Mouse (Mus musculus): ENCODE data around the gene Fbn1. TPM values are rescaled to one million over a fixed set of nuclear protein-coding genes. Genes with fewer than 3 reads are reported as not detected.

Fbn1 gene
- total and polyA plus RNA-seq, 3 experiments, result 15.0 to 43.9 (median 28.8) TPM

DNA sequence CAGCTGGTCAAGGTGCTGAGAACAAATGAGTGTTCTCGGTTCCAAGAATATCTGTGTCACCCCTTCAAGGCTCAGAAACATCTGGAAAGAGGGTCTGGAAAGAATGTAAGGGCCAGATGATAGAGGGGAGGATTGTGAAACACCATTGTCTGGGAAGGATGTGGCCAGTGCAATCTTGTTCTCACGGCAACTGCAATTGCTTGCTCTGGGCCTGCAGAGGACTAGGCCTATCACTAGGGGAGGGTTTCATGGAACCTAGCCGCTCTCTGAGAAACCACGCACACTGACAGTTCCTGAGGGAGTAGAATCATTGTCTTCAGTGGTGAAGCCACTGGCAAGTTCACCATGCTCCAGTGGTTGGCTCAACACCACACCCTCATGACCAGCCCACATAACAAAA, 89.2 kb downstream of the Fbn1 start:
- intact Hi-C loops (cut with DNase I), result no loop called here
- H3K4me3 ChIP-seq, result no peak overlapping the region
- TF ChIP-seq CTCF (IDR thresholded peaks at IDR 0.05) (no peak), EP300 (IDR thresholded peaks at IDR 0.05; ENCODE audit: insufficient read depth, low read depth, low read length) (no peak), POLR2A (IDR thresholded peaks at IDR 0.05; ENCODE audit: insufficient read depth, low read depth, low read length) (no peak)

DNA sequence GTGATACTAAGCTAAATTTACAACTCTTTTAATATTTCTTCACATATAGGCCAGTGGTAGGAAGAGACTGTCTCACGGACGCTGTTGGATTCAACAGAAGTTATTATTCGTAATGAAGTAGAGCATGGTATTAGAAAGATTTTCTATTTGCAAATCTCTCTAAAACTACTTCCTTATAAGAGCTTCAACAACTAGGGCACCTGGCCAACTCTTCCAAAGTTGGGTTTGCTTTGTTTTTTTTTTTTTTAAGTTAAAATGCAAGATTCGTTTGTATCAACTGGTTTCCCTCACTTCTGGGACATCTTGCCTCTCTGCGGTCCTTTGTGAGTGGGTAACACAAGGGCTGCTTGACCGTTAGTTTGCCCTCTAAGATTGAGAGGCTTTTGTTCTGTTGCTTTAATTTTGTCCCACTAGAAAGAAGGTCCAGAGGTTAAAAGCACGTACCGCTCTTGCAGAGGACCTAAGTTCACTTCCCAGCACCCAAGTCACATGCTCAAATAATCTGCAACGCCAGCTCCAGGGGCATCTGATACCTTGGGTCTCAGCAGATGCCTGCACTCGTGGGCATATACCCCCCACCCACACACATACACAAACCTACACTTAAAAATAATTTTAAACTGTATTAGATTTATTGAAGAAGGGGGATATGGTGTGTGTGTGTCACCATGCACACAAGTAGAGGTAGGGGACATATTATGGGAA, 91.1 kb downstream of the Fbn1 start:
- H3K4me1 ChIP-seq (ENCODE audit: control insufficient read depth, insufficient read depth, low read length), result peaks cover 6% of the 10 kb centered on the region
- intact Hi-C loops (cut with DNase I), result no loop called here
- no peak overlapping the region for H3K9ac ChIP-seq (ENCODE audit: low read depth, low read length)
- no peak overlapping the region for H3K4me3 ChIP-seq
- peak overlapping the region; percentile 26; the same call in 1 of the 2 replicates for H3K27ac ChIP-seq
- peaks cover 4% of the 10 kb centered on the region for H3K36me3 ChIP-seq (ENCODE audit: control insufficient read depth, insufficient read depth, low read length)
- no peak for DNase-seq
- 70% methylated on average over 10 of the region's 10 CpGs for WGBS
- TF ChIP-seq POLR2A (IDR thresholded peaks at IDR 0.05; ENCODE audit: insufficient read depth, low read depth, low read length) (no peak), EP300 (IDR thresholded peaks at IDR 0.05; ENCODE audit: insufficient read depth, low read depth, low read length) (no peak), CTCF (IDR thresholded peaks at IDR 0.05) (no peak)
- no peaks in the 10 kb centered on the region for H3K27me3 ChIP-seq (ENCODE audit: control insufficient read depth, insufficient read depth, low read length)
- no peaks in the 10 kb centered on the region for H3K79me2 ChIP-seq (replicated peaks; ENCODE audit: control insufficient read depth, insufficient read depth, low read length)

More for the DNA sequence above, 89.2 kb downstream of the Fbn1 start:
- DNase-seq, result no peak
- 60% methylated on average over 4 of the region's 4 CpGs for WGBS
- peak overlapping the region; percentile 20; the same call in 1 of the 2 replicates for H3K27ac ChIP-seq
- H3K9ac ChIP-seq (ENCODE audit: low read depth, low read length), result no peak overlapping the region
- peaks cover 5% of the 10 kb centered on the region for H3K4me1 ChIP-seq (ENCODE audit: control insufficient read depth, insufficient read depth, low read length)
- H3K27me3 ChIP-seq (ENCODE audit: control insufficient read depth, insufficient read depth, low read length), result no peaks in the 10 kb centered on the region
- no peaks in the 10 kb centered on the region for H3K36me3 ChIP-seq (ENCODE audit: control insufficient read depth, insufficient read depth, low read length)
- no peaks in the 10 kb centered on the region for H3K79me2 ChIP-seq (replicated peaks; ENCODE audit: control insufficient read depth, insufficient read depth, low read length)

DNA sequence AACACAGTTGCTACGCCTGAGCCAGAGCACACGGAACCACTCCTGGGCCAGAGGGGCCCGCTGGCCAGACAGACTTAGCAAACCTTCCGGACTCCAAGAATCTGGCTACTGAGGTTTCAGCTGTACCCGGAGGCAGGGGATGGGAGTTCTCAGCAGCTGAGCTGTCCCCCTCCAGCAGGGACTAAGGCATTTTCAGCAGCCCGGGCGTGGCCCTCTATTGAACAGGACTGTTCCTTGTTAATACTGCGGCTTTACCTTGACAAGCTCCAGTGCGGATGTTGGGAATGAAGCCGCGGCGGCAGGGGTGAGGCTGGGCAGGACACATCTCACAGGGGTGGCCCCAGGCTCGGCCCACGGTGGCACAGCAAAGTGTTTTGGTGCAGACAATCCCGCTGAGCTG, 95.4 kb downstream of the Fbn1 start:
- H3K36me3 ChIP-seq (ENCODE audit: control insufficient read depth, insufficient read depth, low read length), result peaks cover 6% of the 10 kb centered on the region
- intact Hi-C loops (cut with DNase I), result loop anchor here (5.0 kb wide), 2 partner anchors 40 to 95 kb away; partner anchors contain the start of genes Fbn1 and Gm9913
- peaks cover 4% of the 10 kb centered on the region for H3K4me1 ChIP-seq (ENCODE audit: control insufficient read depth, insufficient read depth, low read length)
- TF ChIP-seq EP300 (IDR thresholded peaks at IDR 0.05; ENCODE audit: insufficient read depth, low read depth, low read length) (no peak), POLR2A (IDR thresholded peaks at IDR 0.05; ENCODE audit: insufficient read depth, low read depth, low read length) (no peak), CTCF (IDR thresholded peaks at IDR 0.05) (no peak)
- H3K4me3 ChIP-seq, result no peak overlapping the region
- H3K79me2 ChIP-seq (replicated peaks; ENCODE audit: control insufficient read depth, insufficient read depth, low read length), result no peaks in the 10 kb centered on the region
- DNase-seq, result peak; percentile 38 to 56
- no peaks in the 10 kb centered on the region for H3K27me3 ChIP-seq (ENCODE audit: control insufficient read depth, insufficient read depth, low read length)
- peak overlapping the region; percentile 15; the same call in 1 of the 2 replicates for H3K9ac ChIP-seq (ENCODE audit: low read depth, low read length)
- H3K27ac ChIP-seq, result peak overlapping the region; percentile 86
- 56% methylated on average over 15 of the region's 15 CpGs for WGBS

DNA sequence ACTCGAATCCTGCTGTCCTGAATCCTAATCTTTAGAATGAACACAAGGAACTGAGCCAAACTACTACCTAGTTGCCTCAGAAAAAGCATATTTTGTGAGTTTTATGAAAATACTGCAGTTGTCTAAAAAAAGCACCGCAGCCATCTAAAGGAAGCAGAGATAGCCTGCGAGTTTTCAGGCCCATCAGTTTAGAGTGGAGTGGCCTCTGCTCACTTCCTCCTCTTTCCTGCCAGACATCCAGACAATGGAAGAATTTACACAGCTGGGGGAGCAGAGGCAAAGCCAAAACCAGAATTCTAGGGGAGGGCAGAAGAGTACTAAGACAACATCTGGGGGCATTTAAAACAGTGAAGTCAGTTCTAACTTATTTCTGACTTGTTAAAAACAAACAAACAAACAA, 96.0 kb downstream of the Fbn1 start:
- peak in 1 of 2 experiments; percentile 58 for DNase-seq
- Histone ChIP-seq H3K79me2 (replicated peaks; ENCODE audit: control insufficient read depth, insufficient read depth, low read length) (no peaks in the 10 kb centered on the region), H3K4me3 (no peak overlapping the region), H3K36me3 (ENCODE audit: control insufficient read depth, insufficient read depth, low read length) (peaks cover 6% of the 10 kb centered on the region), H3K27ac (peak overlapping the region; percentile 86), H3K27me3 (ENCODE audit: control insufficient read depth, insufficient read depth, low read length) (no peaks in the 10 kb centered on the region), H3K9ac (ENCODE audit: low read depth, low read length) (no peak overlapping the region; the same call in 1 of the 2 replicates), H3K4me1 (ENCODE audit: control insufficient read depth, insufficient read depth, low read length) (peaks cover 4% of the 10 kb centered on the region)
- TF ChIP-seq CTCF (IDR thresholded peaks at IDR 0.05) (no peak), EP300 (IDR thresholded peaks at IDR 0.05; ENCODE audit: insufficient read depth, low read depth, low read length) (0 out of 2 replicates have a peak, but pooled peaks have one; percentile 30)
- intact Hi-C loops (cut with DNase I), result loop anchor here (5.0 kb wide), 2 partner anchors 41 to 96 kb away; partner anchors contain the start of genes Fbn1 and Gm9913
- 32% methylated on average over 3 of the region's 3 CpGs for WGBS

DNA sequence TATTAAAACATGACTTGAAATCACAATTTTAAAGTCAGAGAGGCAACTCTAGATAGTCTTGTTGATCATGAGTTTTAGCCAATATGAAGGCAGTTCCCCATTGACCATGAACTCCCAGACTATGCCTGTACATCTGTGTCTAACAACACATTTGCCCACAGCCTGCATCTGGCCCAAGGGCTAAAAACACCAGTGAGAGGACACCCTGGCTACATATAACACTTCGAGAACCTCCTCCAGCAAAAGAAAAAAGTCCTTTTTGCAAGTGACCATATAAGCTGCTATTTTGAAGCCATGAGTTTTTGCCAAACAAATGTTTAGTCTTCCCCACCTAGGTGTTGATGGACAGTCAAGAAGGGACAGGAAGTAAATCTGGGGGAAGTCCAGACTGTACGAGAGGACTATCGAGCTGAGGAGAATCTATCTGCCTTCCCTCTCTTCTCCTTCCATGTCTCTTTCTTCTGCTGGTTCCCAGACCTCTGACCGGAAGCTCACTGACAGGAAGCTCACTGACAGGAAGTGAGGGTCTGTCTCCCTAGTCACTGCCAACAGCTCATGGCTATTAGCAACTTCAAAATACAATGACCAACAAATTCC, 103.2 kb downstream of the Fbn1 start:
- 45% methylated on average over 4 of the region's 4 CpGs for WGBS
- Histone ChIP-seq H3K27ac (peak overlapping the region; percentile 47), H3K4me1 (ENCODE audit: control insufficient read depth, insufficient read depth, low read length) (peaks cover 2% of the 10 kb centered on the region), H3K27me3 (ENCODE audit: control insufficient read depth, insufficient read depth, low read length) (no peaks in the 10 kb centered on the region), H3K79me2 (replicated peaks; ENCODE audit: control insufficient read depth, insufficient read depth, low read length) (no peaks in the 10 kb centered on the region), H3K36me3 (ENCODE audit: control insufficient read depth, insufficient read depth, low read length) (no peaks in the 10 kb centered on the region), H3K9ac (ENCODE audit: low read depth, low read length) (no peak overlapping the region), H3K4me3 (no peak overlapping the region)
- intact Hi-C loops (cut with DNase I), result no loop called here
- TF ChIP-seq CTCF (IDR thresholded peaks at IDR 0.05), result no peak
- TF ChIP-seq EP300 (IDR thresholded peaks at IDR 0.05; ENCODE audit: insufficient read depth, low read depth, low read length), result no peak
- no peak for TF ChIP-seq POLR2A (IDR thresholded peaks at IDR 0.05; ENCODE audit: insufficient read depth, low read depth, low read length)
- DNase-seq, result no peak

DNA sequence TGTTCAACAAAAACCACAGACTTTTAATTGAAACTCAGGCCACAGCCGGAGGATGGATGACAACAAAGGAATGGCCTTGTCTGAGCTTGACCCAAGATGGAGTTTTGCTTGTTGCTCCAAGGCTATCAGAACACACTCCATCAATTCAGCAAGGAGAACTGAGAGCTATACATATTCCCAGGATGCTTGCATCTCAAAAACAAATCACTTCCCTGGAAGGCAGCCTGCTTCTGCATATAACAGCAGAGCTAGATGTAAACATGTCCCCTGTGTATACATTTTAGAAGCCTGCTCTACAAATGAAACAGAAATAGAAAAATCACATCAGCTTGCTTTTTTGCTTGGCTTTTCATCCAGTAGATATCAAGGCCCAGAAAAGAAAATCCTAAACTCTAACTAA, 105.5 kb downstream of the Fbn1 start:
- H3K4me1 ChIP-seq (ENCODE audit: control insufficient read depth, insufficient read depth, low read length), result peaks cover 2% of the 10 kb centered on the region
- DNase-seq, result no peak
- no peaks in the 10 kb centered on the region for H3K36me3 ChIP-seq (ENCODE audit: control insufficient read depth, insufficient read depth, low read length)
- no peak overlapping the region for H3K4me3 ChIP-seq
- TF ChIP-seq POLR2A (IDR thresholded peaks at IDR 0.05; ENCODE audit: insufficient read depth, low read depth, low read length) (no peak), CTCF (IDR thresholded peaks at IDR 0.05) (no peak), EP300 (IDR thresholded peaks at IDR 0.05; ENCODE audit: insufficient read depth, low read depth, low read length) (no peak)
- 81% methylated on average over 1 of the region's 1 CpGs for WGBS
- H3K9ac ChIP-seq (ENCODE audit: low read depth, low read length), result no peak overlapping the region
- no peak overlapping the region for H3K27ac ChIP-seq
- intact Hi-C loops (cut with DNase I), result no loop called here
- H3K79me2 ChIP-seq (replicated peaks; ENCODE audit: control insufficient read depth, insufficient read depth, low read length), result no peaks in the 10 kb centered on the region
- H3K27me3 ChIP-seq (ENCODE audit: control insufficient read depth, insufficient read depth, low read length), result no peaks in the 10 kb centered on the region

Measured in heart, adult 2 months (tissue).